Mouse (Mus musculus): Measurements from ENCODE around the gene Dlx6. TPM values are rescaled to one million over a fixed set of nuclear protein-coding genes. Genes with fewer than 3 reads are reported as not detected.

Dlx6 gene
- polyA plus RNA-seq, 1 experiment from 2014 or later: not detected

DNA sequence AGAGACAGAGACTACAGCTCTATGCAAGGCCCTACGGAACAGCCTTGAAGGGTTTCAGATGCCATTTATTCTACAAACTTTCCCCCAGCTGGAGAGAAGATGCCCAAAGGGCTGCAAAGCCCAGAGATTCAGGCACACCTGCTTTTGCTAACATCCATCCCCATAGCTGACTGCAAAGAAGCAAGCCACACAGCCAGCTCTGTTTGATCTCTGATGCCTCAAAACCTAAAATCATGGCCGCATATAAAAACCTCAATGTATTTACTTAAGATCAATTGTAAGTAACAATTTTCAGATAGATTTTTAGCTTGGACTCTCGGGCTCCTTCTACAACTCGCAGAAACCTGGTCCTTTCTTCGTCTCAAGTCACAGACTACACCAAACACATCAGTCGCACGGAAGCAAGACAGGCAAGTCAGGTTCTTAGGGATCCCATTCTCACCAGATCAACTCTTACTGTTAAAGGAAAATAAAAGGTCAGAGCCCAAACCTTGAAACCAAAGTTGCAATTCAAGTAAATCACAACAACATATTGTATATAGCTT is 7.8 kb downstream of the Dlx6 start:
- H3K36me3 ChIP-seq (ENCODE audit: control insufficient read depth, insufficient read depth, low read length): no peaks in the 10 kb centered on the region
- peaks cover 89% of the 10 kb centered on the region for H3K27me3 ChIP-seq (ENCODE audit: control insufficient read depth, insufficient read depth, low read length)
- no peak overlapping the region for H3K4me2 ChIP-seq (ENCODE audit: low read length)
- under 1% methylated on average over 7 of the region's 7 CpGs for WGBS
- ATAC-seq (ENCODE audit: low FRiP score, low TSS enrichment): no peak
- H3K9me3 ChIP-seq (ENCODE audit: control insufficient read depth, low read length): no peaks in the 10 kb centered on the region
- no peak overlapping the region for H3K27ac ChIP-seq (replicated peaks; ENCODE audit: low read depth, low read length)
- H3K4me1 ChIP-seq (ENCODE audit: control insufficient read depth, insufficient read depth, low read length): no peaks in the 10 kb centered on the region
- H3K4me3 ChIP-seq (replicated peaks; ENCODE audit: low read depth, low read length): no peak overlapping the region
- H3K9ac ChIP-seq (replicated peaks; ENCODE audit: low read length): no peak overlapping the region
- peak; percentile 29 for DNase-seq

GRCm38 (mm10) chr6:6871692-6872091 is 8.6 kb downstream of the Dlx6 start:
- WGBS: 2% methylated on average over 5 of the region's 5 CpGs
- no peaks in the 10 kb centered on the region for H3K9me3 ChIP-seq (ENCODE audit: control insufficient read depth, low read length)
- peaks cover 90% of the 10 kb centered on the region for H3K27me3 ChIP-seq (ENCODE audit: control insufficient read depth, insufficient read depth, low read length)
- ATAC-seq (ENCODE audit: low FRiP score, low TSS enrichment) (no peak), DNase-seq (no peak)
- no peaks in the 10 kb centered on the region for H3K4me1 ChIP-seq (ENCODE audit: control insufficient read depth, insufficient read depth, low read length)
- H3K36me3 ChIP-seq (ENCODE audit: control insufficient read depth, insufficient read depth, low read length): no peaks in the 10 kb centered on the region
- H3K9ac ChIP-seq (replicated peaks; ENCODE audit: low read length): no peak overlapping the region
- H3K27ac ChIP-seq (replicated peaks; ENCODE audit: low read depth, low read length): no peak overlapping the region
- no peak overlapping the region for H3K4me3 ChIP-seq (replicated peaks; ENCODE audit: low read depth, low read length)
- no peak overlapping the region for H3K4me2 ChIP-seq (ENCODE audit: low read length)

GRCm38 (mm10) chr6:6872873-6873272 is 9.7 kb downstream of the Dlx6 start:
- H3K9ac ChIP-seq (replicated peaks; ENCODE audit: low read length): no peak overlapping the region
- H3K36me3 ChIP-seq (ENCODE audit: control insufficient read depth, insufficient read depth, low read length): no peaks in the 10 kb centered on the region
- H3K4me2 ChIP-seq (ENCODE audit: low read length): no peak overlapping the region
- no peak for ATAC-seq (ENCODE audit: low FRiP score, low TSS enrichment)
- H3K4me3 ChIP-seq (replicated peaks; ENCODE audit: low read depth, low read length): no peak overlapping the region
- WGBS: 2% methylated on average over 5 of the region's 5 CpGs
- peaks cover 91% of the 10 kb centered on the region for H3K27me3 ChIP-seq (ENCODE audit: control insufficient read depth, insufficient read depth, low read length)
- no peak overlapping the region for H3K27ac ChIP-seq (replicated peaks; ENCODE audit: low read depth, low read length)
- no peaks in the 10 kb centered on the region for H3K9me3 ChIP-seq (ENCODE audit: control insufficient read depth, low read length)
- peak; percentile 35 for DNase-seq
- no peaks in the 10 kb centered on the region for H3K4me1 ChIP-seq (ENCODE audit: control insufficient read depth, insufficient read depth, low read length)

- H3K4me1 ChIP-seq (ENCODE audit: control insufficient read depth, insufficient read depth, low read length): no peaks in the 10 kb centered on the region
- 1% methylated on average over 19 of the region's 19 CpGs for WGBS
- DNase-seq (peak; percentile 52), ATAC-seq (ENCODE audit: low FRiP score, low TSS enrichment) (no peak)
- H3K4me2 ChIP-seq (ENCODE audit: low read length): no peak overlapping the region
- H3K27me3 ChIP-seq (ENCODE audit: control insufficient read depth, insufficient read depth, low read length): peaks cover 93% of the 10 kb centered on the region
- no peak overlapping the region for H3K4me3 ChIP-seq (replicated peaks; ENCODE audit: low read depth, low read length)
- no peak overlapping the region for H3K9ac ChIP-seq (replicated peaks; ENCODE audit: low read length)
- no peaks in the 10 kb centered on the region for H3K36me3 ChIP-seq (ENCODE audit: control insufficient read depth, insufficient read depth, low read length)
- no peaks in the 10 kb centered on the region for H3K9me3 ChIP-seq (ENCODE audit: control insufficient read depth, low read length)
- no peak overlapping the region for H3K27ac ChIP-seq (replicated peaks; ENCODE audit: low read depth, low read length)
Observed at GRCm38 (mm10) chr6:6873476-6874072, 10.4 kb downstream of the Dlx6 start.

- H3K9me3 ChIP-seq (ENCODE audit: control insufficient read depth, low read length): no peaks in the 10 kb centered on the region
- no peak overlapping the region for H3K4me2 ChIP-seq (ENCODE audit: low read length)
- no peaks in the 10 kb centered on the region for H3K36me3 ChIP-seq (ENCODE audit: control insufficient read depth, insufficient read depth, low read length)
- DNase-seq (peak; percentile 24), ATAC-seq (ENCODE audit: low FRiP score, low TSS enrichment) (peak; percentile 24; the same call in 1 of the 2 replicates)
- no peak overlapping the region for H3K9ac ChIP-seq (replicated peaks; ENCODE audit: low read length)
- no peaks in the 10 kb centered on the region for H3K4me1 ChIP-seq (ENCODE audit: control insufficient read depth, insufficient read depth, low read length)
- under 1% methylated on average over 25 of the region's 25 CpGs for WGBS
- 0 out of 2 replicates have a peak overlapping the region, but pooled peaks have one; percentile 13 for H3K27ac ChIP-seq (replicated peaks; ENCODE audit: low read depth, low read length)
- peaks cover 94% of the 10 kb centered on the region for H3K27me3 ChIP-seq (ENCODE audit: control insufficient read depth, insufficient read depth, low read length)
- H3K4me3 ChIP-seq (replicated peaks; ENCODE audit: low read depth, low read length): 0 out of 2 replicates have a peak overlapping the region, but pooled peaks have one; percentile 1
Observed at GRCm38 (mm10) chr6:6874073-6874771, 11.1 kb downstream of the Dlx6 start.

- no peak overlapping the region for H3K9ac ChIP-seq (replicated peaks; ENCODE audit: low read length)
- ATAC-seq (ENCODE audit: low FRiP score, low TSS enrichment) (no peak), DNase-seq (peak; percentile 23)
- no peaks in the 10 kb centered on the region for H3K4me1 ChIP-seq (ENCODE audit: control insufficient read depth, insufficient read depth, low read length)
- H3K27me3 ChIP-seq (ENCODE audit: control insufficient read depth, insufficient read depth, low read length): peaks cover 95% of the 10 kb centered on the region
- no peak overlapping the region for H3K4me3 ChIP-seq (replicated peaks; ENCODE audit: low read depth, low read length)
- no peaks in the 10 kb centered on the region for H3K36me3 ChIP-seq (ENCODE audit: control insufficient read depth, insufficient read depth, low read length)
- no peak overlapping the region; the same call in none of the 2 replicates for H3K27ac ChIP-seq (replicated peaks; ENCODE audit: low read depth, low read length)
- 0% methylated on average over 11 of the region's 11 CpGs for WGBS
- no peaks in the 10 kb centered on the region for H3K9me3 ChIP-seq (ENCODE audit: control insufficient read depth, low read length)
- peak overlapping the region; percentile 10; the same call in 1 of the 2 replicates for H3K4me2 ChIP-seq (ENCODE audit: low read length)
Observed at GRCm38 (mm10) chr6:6875136-6875535, 12.0 kb downstream of the Dlx6 start.

DNA sequence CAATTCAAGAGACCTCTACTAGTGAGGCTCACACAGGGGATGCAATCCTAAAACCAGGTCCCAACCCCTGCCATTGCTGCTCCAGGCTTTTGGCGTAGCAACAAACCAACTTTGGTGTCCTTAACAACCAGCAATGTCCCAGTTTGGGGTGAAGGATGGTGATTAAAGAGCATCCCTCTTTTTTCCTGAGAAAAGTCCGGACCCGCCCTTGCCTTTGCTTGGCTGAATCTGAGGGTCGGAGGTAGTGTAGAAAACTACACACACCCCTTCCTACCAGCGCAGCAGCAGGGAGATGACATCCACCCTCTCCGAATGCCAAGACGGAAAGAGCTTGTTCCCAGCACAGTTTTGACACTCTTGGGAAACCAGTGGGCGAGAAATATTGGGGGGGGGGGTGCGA is 12.5 kb downstream of the Dlx6 start:
- no peak overlapping the region for H3K4me3 ChIP-seq (replicated peaks; ENCODE audit: low read depth, low read length)
- H3K27me3 ChIP-seq (ENCODE audit: control insufficient read depth, insufficient read depth, low read length): peaks cover 94% of the 10 kb centered on the region
- 2% methylated on average over 9 of the region's 9 CpGs for WGBS
- ATAC-seq (ENCODE audit: low FRiP score, low TSS enrichment): no peak
- H3K4me2 ChIP-seq (ENCODE audit: low read length): no peak overlapping the region
- H3K36me3 ChIP-seq (ENCODE audit: control insufficient read depth, insufficient read depth, low read length): no peaks in the 10 kb centered on the region
- no peak overlapping the region for H3K9ac ChIP-seq (replicated peaks; ENCODE audit: low read length)
- no peaks in the 10 kb centered on the region for H3K9me3 ChIP-seq (ENCODE audit: control insufficient read depth, low read length)
- no peaks in the 10 kb centered on the region for H3K4me1 ChIP-seq (ENCODE audit: control insufficient read depth, insufficient read depth, low read length)
- peak; percentile 20 for DNase-seq
- H3K27ac ChIP-seq (replicated peaks; ENCODE audit: low read depth, low read length): no peak overlapping the region

DNA sequence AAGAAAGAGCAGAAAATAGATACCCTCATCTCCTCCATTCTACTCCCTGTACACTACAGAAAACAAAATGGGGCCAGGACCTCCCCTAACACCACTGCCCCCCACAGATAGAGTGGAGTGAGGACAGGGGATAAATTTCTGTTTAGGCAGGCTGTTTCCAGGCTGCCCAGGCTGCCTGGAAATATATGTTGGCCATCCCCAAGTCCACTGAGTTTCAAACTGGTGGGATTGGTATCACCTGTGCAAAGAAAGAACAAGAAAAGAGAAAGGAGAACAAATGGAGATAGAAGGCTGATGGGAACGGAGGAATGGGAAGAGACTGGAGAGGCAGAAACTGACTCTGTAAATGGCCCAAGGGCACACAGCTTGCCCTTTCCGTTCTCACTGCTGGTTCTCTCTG is 13.1 kb downstream of the Dlx6 start:
- Histone ChIP-seq H3K4me3 (replicated peaks; ENCODE audit: low read depth, low read length) (no peak overlapping the region), H3K36me3 (ENCODE audit: control insufficient read depth, insufficient read depth, low read length) (no peaks in the 10 kb centered on the region), H3K27ac (replicated peaks; ENCODE audit: low read depth, low read length) (no peak overlapping the region), H3K27me3 (ENCODE audit: control insufficient read depth, insufficient read depth, low read length) (peaks cover 94% of the 10 kb centered on the region), H3K4me1 (ENCODE audit: control insufficient read depth, insufficient read depth, low read length) (peaks cover 1% of the 10 kb centered on the region), H3K9me3 (ENCODE audit: control insufficient read depth, low read length) (no peaks in the 10 kb centered on the region), H3K9ac (replicated peaks; ENCODE audit: low read length) (no peak overlapping the region), H3K4me2 (ENCODE audit: low read length) (no peak overlapping the region)
- DNase-seq (no peak), ATAC-seq (ENCODE audit: low FRiP score, low TSS enrichment) (no peak)
- 2% methylated on average over 2 of the region's 2 CpGs for WGBS
